Mouse (Mus musculus): ENCODE measurements at regions not wholly inside any gene's neighbourhood (a gene's known extent, or its start where the extent isn't known, plus 50 kb on each side); places are given as distances from the start of the nearest gene placed in this dataset.
"Not testable (repeated sequence)": the region's sequence is repeated elsewhere in the genome, so short reads cannot be mapped to it uniquely, and the experiment has no call there.

DNA sequence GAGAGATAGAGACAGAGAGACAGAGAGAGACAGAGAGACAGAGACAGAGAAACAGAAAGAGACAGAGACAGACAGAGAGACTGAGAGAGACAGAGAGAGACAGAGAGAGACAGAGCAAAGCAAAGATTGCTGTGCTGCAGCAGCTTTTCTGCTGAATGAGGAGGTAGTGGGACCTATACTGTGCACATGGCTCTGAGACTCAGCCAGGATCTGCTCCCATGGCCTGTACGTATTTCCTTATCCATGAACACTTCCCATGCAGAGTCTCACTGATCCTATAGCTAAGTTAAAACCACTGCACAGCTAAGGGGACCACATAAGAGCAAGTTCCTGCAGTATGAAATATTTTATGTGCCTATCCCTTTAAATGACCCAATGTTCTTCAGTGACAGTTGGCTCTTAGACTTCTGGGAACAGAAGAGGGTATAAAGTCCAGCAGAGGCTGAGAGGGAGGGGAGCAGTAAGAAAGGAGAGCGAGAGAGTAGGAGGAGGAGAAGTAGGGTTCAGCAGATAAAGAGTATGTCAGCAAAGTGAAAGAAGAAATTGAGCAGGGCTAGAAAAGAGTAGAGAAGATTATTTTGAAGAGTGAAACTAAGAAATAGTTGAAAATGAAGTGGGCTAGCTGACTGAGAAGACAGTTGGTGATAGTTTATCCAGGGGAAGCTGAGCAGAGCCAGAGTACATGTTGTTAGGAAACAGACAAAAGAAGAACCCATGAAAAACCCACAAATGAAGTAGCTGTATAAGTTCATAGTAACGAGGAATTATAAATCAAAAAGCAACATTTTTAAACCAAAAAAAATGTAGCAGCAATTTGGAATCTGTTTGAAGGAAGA, 61.4 kb upstream of the Ptger2 start:
- TF ChIP-seq POLR2A (IDR thresholded peaks at IDR 0.05; ENCODE audit: low read depth, low read length); CTCF (conservative IDR thresholded peaks at IDR 0.05; ENCODE audit: insufficient read depth, insufficient read length, low read depth, low read length): not testable (repeated sequence)
